Mouse (Mus musculus) CD4-positive, CD25-positive, alpha-beta regulatory T cell, adult 4 months (primary cell): ENCODE results near the gene Afap1l2. TPM values are rescaled to one million over a fixed set of nuclear protein-coding genes. Genes with fewer than 3 reads are reported as not detected.

Experiments
- ATAC-seq: one replicate; pipeline ENCODE4 v1.8.0; 2017
- polyA plus RNA-seq, 2 experiments: library from polyadenylated mRNA; unstranded; fragments of 100-300 nt; shearing (Covaris generic); gene quantifications; one replicate each; pipeline ENCODE4 v1.2.1; 2017

Gene Afap1l2
- polyA plus RNA-seq, 2 experiments from 2014 or later, result not detected

- no peak for ATAC-seq
These were observed 72.3 kb downstream of the Afap1l2 start for GRCm38 (mm10) chr19:56935777-56936176.

GRCm38 (mm10) chr19:56935111-56935510 lies 72.9 kb downstream of the Afap1l2 start:
- ATAC-seq, result no peak

- no peak for ATAC-seq
These were observed 74.2 kb downstream of the Afap1l2 start for GRCm38 (mm10) chr19:56933800-56934199.

- no peak for ATAC-seq
These were observed 78.0 kb downstream of the Afap1l2 start for GRCm38 (mm10) chr19:56930029-56930428.

GRCm38 (mm10) chr19:56929392-56929791 lies 78.6 kb downstream of the Afap1l2 start:
- ATAC-seq, result no peak

- ATAC-seq, result no peak
These were observed 86.3 kb downstream of the Afap1l2 start for GRCm38 (mm10) chr19:56921744-56922143.

- ATAC-seq, result no peak
These were observed 87.8 kb downstream of the Afap1l2 start for GRCm38 (mm10) chr19:56920232-56920631.

- ATAC-seq, result no peak
These were observed 88.4 kb downstream of the Afap1l2 start for GRCm38 (mm10) chr19:56919628-56920027.

GRCm38 (mm10) chr19:56915084-56915483 lies 92.9 kb downstream of the Afap1l2 start:
- ATAC-seq, result no peak

- no peak for ATAC-seq
These were observed 93.4 kb downstream of the Afap1l2 start for GRCm38 (mm10) chr19:56914658-56915057.

- ATAC-seq, result no peak
These were observed 94.3 kb downstream of the Afap1l2 start for GRCm38 (mm10) chr19:56913761-56914160.

- no peak for ATAC-seq
These were observed 97.5 kb downstream of the Afap1l2 start for GRCm38 (mm10) chr19:56910561-56910960.

GRCm38 (mm10) chr19:56908472-56909270 lies 99.4 kb downstream of the Afap1l2 start:
- no peak for ATAC-seq

GRCm38 (mm10) chr19:56907850-56908249 lies 100.2 kb downstream of the Afap1l2 start:
- ATAC-seq, result no peak

GRCm38 (mm10) chr19:56905395-56905794 lies 102.6 kb downstream of the Afap1l2 start:
- ATAC-seq, result no peak

- ATAC-seq, result no peak
These were observed 103.9 kb downstream of the Afap1l2 start for GRCm38 (mm10) chr19:56904095-56904494.

- no peak for ATAC-seq
These were observed 110.4 kb downstream of the Afap1l2 start for GRCm38 (mm10) chr19:56897654-56898053.

GRCm38 (mm10) chr19:56893326-56893725 lies 114.7 kb downstream of the Afap1l2 start:
- no peak for ATAC-seq

GRCm38 (mm10) chr19:56892586-56892985 lies 115.4 kb downstream of the Afap1l2 start:
- no peak for ATAC-seq

GRCm38 (mm10) chr19:56891438-56891837 lies 116.6 kb downstream of the Afap1l2 start:
- no peak for ATAC-seq

GRCm38 (mm10) chr19:56888654-56889053 lies 119.4 kb downstream of the Afap1l2 start:
- ATAC-seq, result no peak

GRCm38 (mm10) chr19:56887879-56888278 lies 120.1 kb downstream of the Afap1l2 start:
- no peak for ATAC-seq

- ATAC-seq, result no peak
These were observed 130.7 kb downstream of the Afap1l2 start for GRCm38 (mm10) chr19:56877364-56877763.

GRCm38 (mm10) chr19:56874601-56875315 lies 133.3 kb downstream of the Afap1l2 start:
- ATAC-seq, result no peak
